Mouse (Mus musculus) bone marrow macrophage, adult 2 months (primary cell): ENCODE data around the gene Trip10.

Experiments used
- CTCF ChIP-seq: IDR thresholded peaks from 2 replicates; pipeline ENCODE4 v1.5.1; 2012; ENCODE audit warnings: low read depth, mild to moderate bottlenecking, low read length, moderate library complexity
- POLR2A ChIP-seq: IDR thresholded peaks from 2 replicates; pipeline ENCODE4 v1.6.1; 2012; ENCODE audit warnings: mild to moderate bottlenecking, low read depth, low read length, borderline replicate concordance

DNA sequence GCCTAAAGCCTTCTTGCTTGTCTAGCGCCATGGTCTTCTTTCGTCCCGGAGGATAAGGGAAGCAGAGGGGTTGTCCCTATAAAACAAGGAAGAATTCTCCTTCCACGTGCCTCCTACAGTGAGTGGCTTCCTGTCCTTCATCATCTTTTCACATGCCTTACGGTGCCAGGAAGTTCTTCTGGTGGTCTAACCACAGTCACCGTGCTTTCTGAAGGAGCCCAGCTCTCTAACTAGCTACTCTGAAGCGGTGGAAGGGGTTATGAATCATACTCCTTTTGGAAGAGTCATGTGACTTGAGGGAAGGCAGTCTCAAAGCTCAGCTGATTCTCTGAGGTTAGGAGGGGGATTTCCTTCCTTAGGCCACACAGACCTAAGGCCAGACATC, 41.4 kb downstream of the Trip10 start:
- TF ChIP-seq POLR2A = no peak
- TF ChIP-seq CTCF = no peak
